Mouse (Mus musculus) liver, embryonic 14.5 days (tissue): ENCODE measurements around the gene Pigv.

Experiments
- CTCF ChIP-seq: IDR thresholded peaks from 2 replicates; pipeline ENCODE4 v1.5.1; 2016; ENCODE audit warnings: antibody characterized with exemption, low read depth, control low read depth
- EP300 ChIP-seq: IDR thresholded peaks from 2 replicates; pipeline ENCODE4 v1.6.1; 2016; ENCODE audit warnings: antibody characterized with exemption, low read depth

- TF ChIP-seq CTCF = no peak
- TF ChIP-seq EP300 = no peak
Measured at GRCm38 (mm10) chr4:133656294-133656693, 16.2 kb downstream of the Pigv start.
